Mouse (Mus musculus) ES-E14 (cell line): Measurements from ENCODE around the gene Hal.

ENCODE experiments used
- CHD2 ChIP-seq: IDR thresholded peaks from 2 replicates; pipeline ENCODE4 v1.6.1; 2014; ENCODE audit warnings: mild to moderate bottlenecking, low read depth, low read length, inconsistent platforms
- ZNF384 ChIP-seq: IDR thresholded peaks from 2 replicates; pipeline ENCODE4 v1.6.1; 2012; ENCODE audit warnings: low read depth, low read length, inconsistent platforms

- TF ChIP-seq CHD2 = no peak
- TF ChIP-seq ZNF384 = no peak
Measured at GRCm38 (mm10) chr10:93539775-93540430, 51.3 kb downstream of the Hal start, which contains the start of gene Amdhd1.
